Mouse (Mus musculus): ENCODE data around the gene Mgat5b. TPM values are rescaled to one million over a fixed set of nuclear protein-coding genes. Genes with fewer than 3 reads are reported as not detected.

Mgat5b gene
- total RNA-seq, 1 experiment: 7.1 TPM

GRCm38 (mm10) chr11:116973508-116973907 is 54.8 kb downstream of the Mgat5b start:
- in situ Hi-C loops (cut with MboI; ENCODE audit: low sequenced_read_pairs in 2 of 2, unreplicated experiment in 2 of 2): no loop called here
- H3K9me3 ChIP-seq (ENCODE audit: control insufficient read depth, insufficient read depth, low read depth, low read length): no peaks in the 10 kb centered on the region
- no peak overlapping the region for H3K27ac ChIP-seq (ENCODE audit: insufficient read depth, low read depth, low read length, poor library complexity, severe bottlenecking)
- H3K4me3 ChIP-seq (ENCODE audit: insufficient read depth in 1 of 2, low read depth in 1 of 2, low read length in 2 of 2, poor library complexity in 1 of 2, severe bottlenecking in 1 of 2): peak overlapping the region; percentile 11 to 14; a peak in 3 of 4 replicates
- H3K36me3 ChIP-seq (ENCODE audit: control insufficient read depth, insufficient read depth, low read length, poor library complexity, severe bottlenecking): peaks cover 10% of the 10 kb centered on the region; the same call in 1 of the 2 replicates
- peaks cover 17 to 43% of the 10 kb centered on the region in 2 experiments; a peak in 3 of 4 replicates for H3K4me1 ChIP-seq (ENCODE audit: control insufficient read depth in 2 of 2, insufficient read depth in 2 of 2, low read length in 2 of 2, poor library complexity in 1 of 2)
- peak overlapping the region; percentile 4; the same call in 1 of the 2 replicates for H3K9ac ChIP-seq (ENCODE audit: insufficient read depth, low read depth, low read length, poor library complexity, severe bottlenecking)
- DNase-seq (ENCODE audit: low read depth, low spot score): no peak
- TF ChIP-seq HCFC1 (IDR thresholded peaks at IDR 0.05; ENCODE audit: borderline replicate concordance, insufficient read depth, low read length) (no peak), ZNF384 (IDR thresholded peaks at IDR 0.05; ENCODE audit: low read depth, low read length) (no peak), MAFK (IDR thresholded peaks at IDR 0.05; ENCODE audit: insufficient read depth, low read depth, low read length) (no peak)

GRCm38 (mm10) chr11:116974341-116974740 is 55.7 kb downstream of the Mgat5b start:
- H3K9ac ChIP-seq (ENCODE audit: insufficient read depth, low read depth, low read length, poor library complexity, severe bottlenecking): peak overlapping the region; percentile 12; the same call in 1 of the 2 replicates
- peaks cover 17 to 46% of the 10 kb centered on the region in 2 experiments; a peak in 3 of 4 replicates for H3K4me1 ChIP-seq (ENCODE audit: control insufficient read depth in 2 of 2, insufficient read depth in 2 of 2, low read length in 2 of 2, poor library complexity in 1 of 2)
- no peak for TF ChIP-seq HCFC1 (IDR thresholded peaks at IDR 0.05; ENCODE audit: borderline replicate concordance, insufficient read depth, low read length)
- TF ChIP-seq MAFK (IDR thresholded peaks at IDR 0.05; ENCODE audit: insufficient read depth, low read depth, low read length): peak; percentile 66; the same call in 1 of the 2 replicates
- TF ChIP-seq CHD2 (IDR thresholded peaks at IDR 0.05; ENCODE audit: low read depth, low read length): no peak
- TF ChIP-seq ZNF384 (IDR thresholded peaks at IDR 0.05; ENCODE audit: low read depth, low read length): no peak
- peaks cover 14% of the 10 kb centered on the region; the same call in 1 of the 2 replicates for H3K36me3 ChIP-seq (ENCODE audit: control insufficient read depth, insufficient read depth, low read length, poor library complexity, severe bottlenecking)
- no peak for DNase-seq (ENCODE audit: low read depth, low spot score)
- H3K4me3 ChIP-seq (ENCODE audit: insufficient read depth in 1 of 2, low read depth in 1 of 2, low read length in 2 of 2, poor library complexity in 1 of 2, severe bottlenecking in 1 of 2): no peak overlapping the region; a peak in 1 of 4 replicates
- in situ Hi-C loops (cut with MboI; ENCODE audit: low sequenced_read_pairs in 2 of 2, unreplicated experiment in 2 of 2): no loop called here
- no peak overlapping the region for H3K27ac ChIP-seq (ENCODE audit: insufficient read depth, low read depth, low read length, poor library complexity, severe bottlenecking)
- H3K9me3 ChIP-seq (ENCODE audit: control insufficient read depth, insufficient read depth, low read depth, low read length): no peaks in the 10 kb centered on the region

- no peak for DNase-seq (ENCODE audit: low read depth, low spot score)
- no peaks in the 10 kb centered on the region for H3K9me3 ChIP-seq (ENCODE audit: control insufficient read depth, insufficient read depth, low read depth, low read length)
- no peak overlapping the region for H3K9ac ChIP-seq (ENCODE audit: insufficient read depth, low read depth, low read length, poor library complexity, severe bottlenecking)
- peaks cover 0 to 17% of the 10 kb centered on the region in 2 experiments; a peak in 2 of 4 replicates for H3K4me1 ChIP-seq (ENCODE audit: control insufficient read depth in 2 of 2, insufficient read depth in 2 of 2, low read length in 2 of 2, poor library complexity in 1 of 2)
- in situ Hi-C loops (cut with MboI; ENCODE audit: low sequenced_read_pairs in 2 of 2, unreplicated experiment in 2 of 2): no loop called here
- peaks cover 11% of the 10 kb centered on the region; the same call in 1 of the 2 replicates for H3K36me3 ChIP-seq (ENCODE audit: control insufficient read depth, insufficient read depth, low read length, poor library complexity, severe bottlenecking)
- no peak overlapping the region for H3K27ac ChIP-seq (ENCODE audit: insufficient read depth, low read depth, low read length, poor library complexity, severe bottlenecking)
- H3K4me3 ChIP-seq (ENCODE audit: insufficient read depth in 1 of 2, low read depth in 1 of 2, low read length in 2 of 2, poor library complexity in 1 of 2, severe bottlenecking in 1 of 2): no peak overlapping the region
- no peak for TF ChIP-seq HCFC1 (IDR thresholded peaks at IDR 0.05; ENCODE audit: borderline replicate concordance, insufficient read depth, low read length)
- no peak for TF ChIP-seq MAFK (IDR thresholded peaks at IDR 0.05; ENCODE audit: insufficient read depth, low read depth, low read length)
Measured at GRCm38 (mm10) chr11:116980313-116980712, 61.6 kb downstream of the Mgat5b start.

- DNase-seq (ENCODE audit: low read depth, low spot score): no peak
- Histone ChIP-seq H3K4me1 (ENCODE audit: control insufficient read depth in 2 of 2, insufficient read depth in 2 of 2, low read length in 2 of 2, poor library complexity in 1 of 2) (peaks cover 0 to 19% of the 10 kb centered on the region in 2 experiments; a peak in 2 of 4 replicates), H3K4me3 (ENCODE audit: insufficient read depth in 1 of 2, low read depth in 1 of 2, low read length in 2 of 2, poor library complexity in 1 of 2, severe bottlenecking in 1 of 2) (no peak overlapping the region), H3K9ac (ENCODE audit: insufficient read depth, low read depth, low read length, poor library complexity, severe bottlenecking) (no peak overlapping the region), H3K9me3 (ENCODE audit: control insufficient read depth, insufficient read depth, low read depth, low read length) (no peaks in the 10 kb centered on the region), H3K27ac (ENCODE audit: insufficient read depth, low read depth, low read length, poor library complexity, severe bottlenecking) (no peak overlapping the region), H3K36me3 (ENCODE audit: control insufficient read depth, insufficient read depth, low read length, poor library complexity, severe bottlenecking) (peaks cover 10% of the 10 kb centered on the region; the same call in 1 of the 2 replicates)
- TF ChIP-seq MAFK (IDR thresholded peaks at IDR 0.05; ENCODE audit: insufficient read depth, low read depth, low read length): no peak
- TF ChIP-seq ZC3H11A (IDR thresholded peaks at IDR 0.05; ENCODE audit: borderline replicate concordance, low read depth, low read length): no peak
- TF ChIP-seq HCFC1 (IDR thresholded peaks at IDR 0.05; ENCODE audit: borderline replicate concordance, insufficient read depth, low read length): no peak
- TF ChIP-seq ZNF384 (IDR thresholded peaks at IDR 0.05; ENCODE audit: low read depth, low read length): no peak
- TF ChIP-seq CHD2 (IDR thresholded peaks at IDR 0.05; ENCODE audit: low read depth, low read length): no peak
- in situ Hi-C loops (cut with MboI; ENCODE audit: low sequenced_read_pairs in 2 of 2, unreplicated experiment in 2 of 2): no loop called here
Measured at GRCm38 (mm10) chr11:116982543-116982942, 63.9 kb downstream of the Mgat5b start.

Data from ES-E14 (cell line).